Mouse (Mus musculus) heart, postnatal 25 days (tissue): Measurements from ENCODE around the gene S1pr2. TPM values are rescaled to one million over a fixed set of nuclear protein-coding genes. Genes with fewer than 3 reads are reported as not detected.

ENCODE experiments used
- DNase-seq: peaks from one replicate; pipeline ENCODE4 v3.0.0; 2022; ENCODE audit warnings: low spot score
- intact Hi-C: fragments of 180-260 bp; cut with DNase I; formaldehyde crosslinking; loops from one replicate; pipeline ENCODE4 v1.15.1; 2025
- microRNA-seq: library from miRNA; unstranded; fragments of <30 nt; microRNA quantifications from one replicate; pipeline ENCODE4 v1.2.0, GENCODE M21; 2022
- total RNA-seq, 2 experiments: library from RNA; stranded (reverse); gene quantifications; 2 replicates each; pipeline ENCODE4 v1.2.3; 2021

Gene S1pr2
- total RNA-seq, 2 experiments from 2014 or later = 4.2 to 6.7 TPM

DNA sequence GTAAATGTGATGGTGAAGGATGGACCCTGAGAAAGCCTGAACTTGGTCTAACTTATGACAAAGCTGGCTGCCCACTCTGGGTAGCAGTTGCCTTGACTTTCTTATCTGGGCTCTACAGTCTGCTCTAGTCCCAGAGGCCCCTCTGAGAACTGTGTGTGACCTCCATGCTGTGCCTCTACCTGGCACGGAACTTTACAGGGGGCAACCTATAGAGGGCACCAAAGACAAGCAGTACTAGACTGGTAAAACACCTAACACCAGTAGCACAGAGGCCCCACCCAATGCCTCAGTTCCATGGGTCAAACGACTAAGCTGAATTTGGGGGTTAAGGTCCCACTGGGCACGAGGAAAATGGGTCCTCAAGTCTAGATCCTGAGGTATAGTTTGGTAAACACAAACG lies 60.4 kb downstream of the S1pr2 start:
- no peak for DNase-seq
- intact Hi-C loops = loop anchor here (5.0 kb wide), 1 partner anchor 81 kb away; no protein-coding TSS in a partner anchor

Small RNA genes within 50 kb of the gene (microRNA-seq; reads per million reads assigned to microRNA genes)
- gene Mir7081 = not detected

Other genes with a start within 250 kb of the S1pr2 start
- under 1 TPM in 1 of 2 experiments, not detected in 1; 0.18 TPM for gene Olfm2, start 230.4 kb downstream of the S1pr2 start, total RNA-seq
- 10 to 100 TPM; 26.1 to 30.2 TPM for gene Col5a3, start 161.7 kb downstream of the S1pr2 start, total RNA-seq
- not detected for gene Rdh8, start 158.3 kb downstream of the S1pr2 start, total RNA-seq
- 1 to 10 TPM; 4.0 to 4.2 TPM for gene A230050P20Rik, start 108.1 kb downstream of the S1pr2 start, total RNA-seq
- 1 to 10 TPM; 3.2 to 3.3 TPM for gene Angptl6, start 97.1 kb downstream of the S1pr2 start, total RNA-seq
- gene Ppan, start 88.6 kb downstream of the S1pr2 start, total RNA-seq = 1 to 10 TPM; 7.0 to 9.5 TPM
- gene Eif3g, start 78.2 kb downstream of the S1pr2 start, total RNA-seq = 100 to 1,000 TPM in 1 of 2 experiments, 10 to 100 TPM in 1; 97.8 to 100 TPM
- 10 to 100 TPM; 12.4 to 12.7 TPM for gene Dnmt1, start 16.9 kb downstream of the S1pr2 start, total RNA-seq
- gene Mrpl4, start 26.0 kb upstream of the S1pr2 start, total RNA-seq = 100 to 1,000 TPM; 143 to 144 TPM
- gene Icam1, start 39.2 kb upstream of the S1pr2 start, total RNA-seq = 1 to 10 TPM; 7.7 to 9.6 TPM
- gene Icam4, start 52.6 kb upstream of the S1pr2 start, total RNA-seq = under 1 TPM; 0.26 to 0.64 TPM
- gene Icam5, start 55.3 kb upstream of the S1pr2 start, total RNA-seq = not detected
- not detected for gene Zglp1, start 90.3 kb upstream of the S1pr2 start, total RNA-seq
- under 1 TPM in 1 of 2 experiments, not detected in 1; 0.13 TPM for gene Gm49373, start 96.3 kb upstream of the S1pr2 start, total RNA-seq
- 10 to 100 TPM; 33.6 to 36.5 TPM for gene Fdx1l, start 96.8 kb upstream of the S1pr2 start, total RNA-seq
- gene Gm38431, start 115.2 kb upstream of the S1pr2 start, total RNA-seq = 1 to 10 TPM in 1 of 2 experiments, under 1 TPM in 1; 0.86 to 1.5 TPM
- gene Raver1, start 115.2 kb upstream of the S1pr2 start, total RNA-seq = 10 to 100 TPM; 25.8 to 27.9 TPM
- 1 to 10 TPM; 8.5 to 8.6 TPM for gene Tyk2, start 154.5 kb upstream of the S1pr2 start, total RNA-seq
- 100 to 1,000 TPM; 158 to 160 TPM for gene Cdc37, start 173.2 kb upstream of the S1pr2 start, total RNA-seq
- gene Pde4a, start 188.9 kb upstream of the S1pr2 start, total RNA-seq = 10 to 100 TPM; 47.1 to 51.6 TPM